Mouse (Mus musculus) lung, postnatal 4 days (tissue): Measurements from ENCODE around the gene Robo2.

Experiments used
- DNase-seq, 2 experiments: peaks; one replicate each; pipeline ENCODE4 v3.0.0; 2021

Robo2 gene

DNA sequence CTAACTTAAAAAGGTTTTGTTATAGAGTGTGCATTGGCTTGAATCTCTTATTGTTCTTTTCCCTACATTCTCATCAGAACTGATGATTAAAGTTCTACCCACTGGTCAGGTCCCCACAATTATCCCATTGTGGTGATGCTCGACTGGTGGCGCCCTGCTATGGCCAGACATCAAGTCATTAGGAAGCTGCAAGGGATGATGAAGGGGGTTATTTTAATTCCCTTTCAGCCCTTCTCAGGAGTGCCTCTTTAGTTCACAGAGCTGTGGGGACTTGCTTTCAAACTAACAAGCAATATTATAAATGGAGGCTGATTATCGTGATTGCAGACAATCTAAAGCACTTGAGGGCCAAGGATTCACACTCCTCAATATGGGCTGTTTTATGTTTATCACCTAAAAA, 484.1 kb downstream of the Robo2 start:
- DNase-seq = no peak

DNA sequence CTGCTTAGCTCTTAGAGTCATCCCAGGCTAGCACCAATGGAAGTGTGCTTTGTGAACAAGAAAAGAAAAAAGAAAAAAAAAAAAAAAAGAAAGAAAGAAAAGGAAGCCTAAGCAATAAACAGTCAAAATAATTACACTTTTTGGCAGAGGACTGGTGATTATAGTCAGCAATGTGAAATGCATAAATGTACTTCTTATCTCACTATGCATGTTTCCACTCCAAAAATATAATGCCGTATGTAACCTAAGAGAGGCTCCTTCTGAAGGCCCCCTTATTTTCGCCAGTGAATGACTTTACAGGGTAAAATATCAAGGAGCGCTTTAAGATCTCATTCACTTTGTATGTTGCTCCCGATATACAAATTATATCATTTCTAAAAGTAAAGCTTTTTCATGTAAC, 496.2 kb downstream of the Robo2 start:
- DNase-seq = no peak

DNA sequence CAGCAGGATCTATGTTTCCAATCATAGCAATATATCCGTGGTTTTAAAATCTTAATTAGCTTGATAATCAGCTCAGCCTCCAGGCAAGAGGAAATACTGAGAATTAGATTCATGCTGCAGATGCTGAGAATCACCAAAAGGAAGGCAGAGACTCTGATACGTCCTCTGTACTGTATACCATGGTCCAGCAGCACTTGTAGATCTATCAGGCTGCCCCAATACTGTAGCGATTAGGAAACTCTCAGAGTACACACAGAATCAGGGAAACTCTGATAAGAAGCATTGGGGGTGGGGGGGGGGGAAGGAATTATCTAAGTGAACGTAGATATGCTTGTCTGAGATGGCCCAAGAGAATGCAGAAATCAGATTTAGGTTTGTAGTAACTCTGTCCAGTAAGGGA, 496.7 kb downstream of the Robo2 start:
- DNase-seq = no peak

DNA sequence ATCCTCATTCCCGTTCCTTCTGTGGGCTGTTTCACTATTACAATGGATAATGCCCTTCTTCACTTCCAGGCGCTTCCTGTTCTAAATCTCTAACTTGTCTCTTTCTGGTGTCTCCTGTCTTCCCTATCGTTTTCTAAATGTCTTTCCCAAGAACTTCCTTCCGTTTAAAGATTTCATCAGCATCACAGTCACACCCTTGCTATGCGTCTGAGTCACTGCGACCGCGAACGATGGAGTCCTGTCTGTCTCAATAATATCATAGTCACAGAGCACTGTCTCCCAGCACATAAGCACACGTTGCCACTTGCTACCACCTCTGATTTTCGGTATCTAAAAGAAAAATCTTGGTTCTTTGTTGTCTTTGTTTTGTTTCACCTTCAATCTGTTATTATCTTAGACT, 503.1 kb downstream of the Robo2 start:
- no peak for DNase-seq

DNA sequence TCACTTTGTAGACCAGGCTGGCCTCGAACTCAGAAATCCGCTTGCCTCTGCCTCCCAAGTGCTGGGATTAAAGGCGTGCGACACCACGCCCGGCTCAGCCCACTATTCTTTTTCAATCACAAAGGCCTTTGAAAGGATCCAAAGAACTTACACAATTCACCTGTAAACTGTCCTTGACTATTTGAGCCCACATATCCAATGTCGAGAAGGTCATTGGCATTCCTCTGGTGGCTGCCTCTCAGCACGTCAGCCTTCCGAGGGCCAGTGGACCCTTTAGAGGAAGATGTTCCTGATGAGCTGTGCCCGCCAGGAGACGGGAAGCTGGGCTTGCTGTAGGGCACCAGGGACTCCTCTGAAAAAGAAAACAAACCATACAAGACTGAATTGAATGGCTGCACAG, 514.8 kb downstream of the Robo2 start:
- DNase-seq = no peak

DNA sequence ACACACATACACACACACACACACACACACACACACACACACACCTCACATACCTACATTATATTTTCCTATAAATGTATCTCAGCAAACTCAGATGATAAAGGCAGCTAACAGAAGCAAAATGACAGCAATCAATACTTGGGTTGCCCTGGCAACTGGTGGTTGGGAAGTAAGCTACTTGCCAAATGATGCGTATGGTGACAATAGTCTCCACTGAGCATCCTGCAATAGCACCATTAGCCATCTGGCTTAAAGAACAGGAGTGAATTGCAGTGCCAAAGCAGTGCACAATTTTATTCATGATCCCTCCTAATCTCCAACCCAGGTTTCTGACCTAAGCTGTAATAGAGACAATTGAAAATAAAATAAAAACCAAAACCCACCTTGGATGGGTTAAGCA, 529.7 kb downstream of the Robo2 start:
- no peak for DNase-seq

DNA sequence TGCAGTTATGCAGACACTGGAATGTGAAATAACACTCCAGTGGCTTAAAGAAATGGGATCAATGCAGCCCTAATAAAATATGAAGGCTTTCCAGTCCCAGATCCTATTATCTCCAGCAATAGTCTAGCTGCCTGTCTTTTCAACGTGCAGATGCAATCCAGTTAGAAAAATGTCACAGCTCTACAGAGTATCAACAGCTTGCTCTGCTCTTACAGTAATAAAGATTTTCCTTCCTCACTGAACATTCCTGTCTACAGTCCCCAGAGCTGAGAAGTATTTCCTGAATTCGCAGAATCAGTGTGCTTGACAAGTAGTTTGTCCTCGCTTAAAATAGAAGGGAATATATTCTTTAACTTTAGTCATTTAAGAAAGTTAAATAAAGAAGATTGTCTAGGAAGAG, 533.7 kb downstream of the Robo2 start:
- no peak for DNase-seq

DNA sequence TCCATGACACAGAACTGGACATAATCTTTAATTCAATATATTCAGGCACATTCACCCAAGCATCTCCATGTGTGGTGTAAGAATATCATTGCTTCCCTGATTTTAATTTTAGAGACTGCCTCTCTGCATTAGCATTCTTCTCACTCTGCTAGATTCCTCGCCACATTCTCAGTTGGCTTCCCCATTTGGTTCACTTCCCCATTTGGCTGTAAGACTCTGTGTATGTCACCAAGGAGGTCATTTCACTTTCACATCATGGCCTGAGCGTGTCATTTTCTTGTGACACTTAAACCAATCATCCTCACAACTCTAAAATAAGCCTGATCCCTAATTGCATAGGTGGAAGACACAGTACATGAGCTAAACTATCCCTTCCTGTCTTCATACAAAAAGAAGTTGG, 536.6 kb downstream of the Robo2 start:
- DNase-seq = no peak

DNA sequence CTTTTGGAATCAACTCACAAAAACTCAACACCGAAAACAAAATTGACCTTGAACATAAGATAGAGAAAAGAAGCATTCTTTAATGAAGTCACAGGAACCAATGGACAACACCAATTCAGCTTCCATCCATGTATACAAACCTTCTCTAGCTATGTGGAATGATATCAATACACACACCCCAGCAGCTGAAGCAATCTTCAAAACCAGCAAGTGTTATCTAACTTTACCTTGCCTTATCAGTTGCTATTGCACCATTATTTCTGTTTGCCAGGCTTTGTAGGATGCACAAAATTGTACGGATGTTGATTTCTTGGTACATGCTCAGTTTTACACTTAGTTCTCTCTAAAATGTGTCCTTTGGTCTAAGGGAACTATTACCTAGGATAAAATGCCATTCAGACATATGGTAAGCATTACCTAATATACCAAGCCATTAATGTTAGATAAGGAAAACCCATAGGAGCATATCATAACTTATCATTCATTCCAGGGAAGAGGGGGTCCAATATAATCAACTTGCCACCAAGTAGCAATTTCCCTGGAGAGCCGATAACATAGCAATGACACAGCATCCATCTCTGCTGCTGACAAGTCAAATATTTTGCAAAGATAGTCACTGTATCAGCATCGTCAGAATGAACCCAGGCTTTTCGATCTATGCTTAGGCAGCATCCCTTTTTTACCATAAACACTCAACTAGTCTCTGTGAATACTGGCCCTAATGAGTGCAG, 537.6 kb downstream of the Robo2 start:
- no peak for DNase-seq

DNA sequence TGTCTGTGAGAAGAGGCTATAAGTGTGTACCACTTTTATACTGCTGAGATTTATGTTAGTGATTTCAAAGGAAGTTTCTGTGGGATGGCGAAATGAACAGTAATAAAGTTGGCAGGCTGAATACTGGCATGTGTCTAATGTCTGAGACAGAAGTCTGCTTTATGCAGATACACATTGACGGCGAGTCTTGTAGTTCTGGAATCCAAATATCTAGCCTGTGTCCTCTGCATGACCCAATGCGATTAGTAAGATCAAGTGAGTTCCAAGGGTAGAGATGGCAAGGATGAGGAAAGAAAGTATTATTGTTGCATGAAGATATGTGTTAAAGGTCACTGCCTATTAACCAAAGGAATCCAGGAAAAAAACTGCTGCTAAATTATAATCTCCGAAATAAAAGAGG, 541.3 kb downstream of the Robo2 start:
- DNase-seq = no peak

DNA sequence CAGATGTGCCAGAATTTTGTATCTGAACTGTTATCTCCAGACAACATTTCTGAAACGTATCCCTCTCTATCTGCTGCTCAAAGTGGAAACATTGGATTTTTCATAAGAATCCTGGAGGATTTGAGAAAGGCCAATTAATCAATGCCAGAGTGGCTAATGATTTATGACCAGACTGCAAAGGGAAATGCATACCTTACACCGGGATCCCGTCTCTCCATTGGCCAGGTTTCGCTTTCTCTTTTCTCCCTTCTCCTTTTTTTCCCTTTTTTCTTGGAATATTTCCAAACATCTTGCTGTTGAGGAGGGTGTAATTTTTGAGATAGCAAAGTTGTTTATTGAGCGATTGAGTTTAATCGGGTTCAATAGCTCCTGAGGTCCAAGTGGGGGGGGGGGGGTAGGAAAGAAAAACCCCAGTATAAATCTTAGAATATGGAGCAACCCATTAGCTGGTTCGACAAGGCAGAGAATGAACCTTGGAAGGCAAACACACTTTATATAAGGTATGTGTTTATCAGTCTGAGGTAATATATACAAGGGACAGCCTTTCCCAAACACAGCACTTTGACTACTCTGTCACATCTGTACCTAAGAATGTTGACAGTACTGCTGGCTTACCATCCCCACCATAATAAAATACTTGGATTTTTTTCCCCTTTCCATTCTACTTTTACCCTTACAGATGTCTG, 542.0 kb downstream of the Robo2 start:
- DNase-seq = no peak

DNA sequence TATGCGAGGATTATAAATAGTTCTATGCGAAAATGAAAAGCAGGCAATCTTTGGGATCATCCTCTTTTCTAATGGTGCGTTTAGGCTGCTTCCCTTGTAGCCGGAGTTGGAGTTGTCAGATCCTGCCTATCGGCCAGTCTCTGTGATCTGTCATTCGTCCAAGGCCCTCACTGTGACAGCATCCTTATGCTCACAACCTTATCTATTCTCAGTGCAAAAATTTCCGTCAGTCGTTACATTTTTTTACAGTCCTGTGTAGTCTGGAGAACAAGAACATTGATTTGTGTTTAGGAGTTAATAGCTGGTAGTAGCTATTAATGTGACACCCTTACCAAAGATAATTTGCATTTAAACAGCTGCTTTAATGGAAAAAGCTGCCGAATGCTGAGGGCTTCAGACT, 547.0 kb downstream of the Robo2 start:
- DNase-seq = no peak

DNA sequence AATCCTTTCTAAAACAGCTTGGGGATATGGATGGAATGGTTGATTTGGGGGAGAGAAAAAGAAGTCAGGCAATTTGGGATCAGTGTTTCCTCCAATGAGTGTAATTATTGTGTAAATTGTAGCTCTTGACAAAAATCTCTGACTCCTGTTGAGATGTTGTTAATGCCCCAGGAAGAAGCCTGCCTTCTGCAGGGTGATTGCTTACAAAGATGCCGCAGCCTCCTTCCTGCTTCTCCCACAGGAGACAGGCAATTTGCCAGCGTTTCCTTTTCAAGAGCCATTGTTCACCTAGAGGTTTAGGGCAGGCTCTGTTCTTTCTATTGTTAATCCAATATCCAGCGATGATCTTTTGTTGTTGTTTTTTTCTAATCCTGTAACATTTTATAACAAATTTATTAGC, 547.9 kb downstream of the Robo2 start:
- peak; percentile 32 to 37 for DNase-seq

DNA sequence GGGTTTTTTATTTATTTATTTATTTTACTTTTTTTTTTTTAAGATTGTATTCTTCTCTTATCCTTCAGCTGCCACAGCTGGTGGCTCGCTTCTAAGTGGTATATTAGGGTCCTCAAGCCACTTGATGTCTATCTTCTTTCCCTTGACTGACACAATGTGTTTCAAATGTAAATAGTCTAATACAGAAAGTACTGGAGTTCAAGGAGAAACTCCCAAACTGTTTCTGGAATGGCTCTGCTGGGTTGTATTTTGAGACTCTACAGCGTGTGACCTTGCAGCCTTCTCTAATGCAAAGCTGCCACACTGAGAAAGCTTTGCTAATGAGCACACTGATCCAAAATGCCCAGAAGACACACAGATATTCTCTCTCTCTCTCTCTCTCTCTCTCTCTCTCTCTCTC, 552.9 kb downstream of the Robo2 start:
- no peak for DNase-seq

DNA sequence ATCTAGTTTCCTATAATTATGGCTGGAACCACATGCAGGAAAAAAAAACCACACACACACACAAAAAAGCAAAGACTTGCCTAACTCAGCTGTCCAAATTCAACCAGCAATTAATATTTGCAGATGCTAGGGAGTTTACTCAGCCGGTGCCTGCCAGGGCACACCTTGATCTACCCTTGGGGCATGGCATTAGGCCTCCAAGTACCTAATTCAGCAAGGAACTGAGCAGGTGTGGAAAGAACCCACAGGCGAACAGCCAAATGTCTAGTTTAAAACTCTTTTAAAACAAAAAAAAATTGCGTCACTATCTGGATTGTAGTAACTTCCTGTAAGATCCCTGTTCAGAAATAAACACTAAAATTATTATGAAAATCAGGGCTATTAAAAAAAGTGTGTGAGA, 555.8 kb downstream of the Robo2 start:
- DNase-seq = no peak
